Mouse (Mus musculus): ENCODE results near the gene Spire2. TPM values are rescaled to one million over a fixed set of nuclear protein-coding genes. Genes with fewer than 3 reads are reported as not detected.

Spire2 gene
- polyA plus RNA-seq, 1 experiment from 2014 or later = 2.9 TPM

GRCm38 (mm10) chr8:123348237-123348843 lies 15.8 kb downstream of the Spire2 start:
- H3K4me2 ChIP-seq = no peak overlapping the region; the same call in 1 of the 2 replicates
- ATAC-seq (replicated peaks; ENCODE audit: insufficient number of reproducible peaks, low FRiP score, low TSS enrichment) = peak; percentile 59; the same call in 1 of the 2 replicates
- WGBS (ENCODE audit: insufficient replicate concordance) = 29% methylated on average over 9 of the region's 9 CpGs
- H3K4me3 ChIP-seq (ENCODE audit: low read depth, low read length) = no peak overlapping the region
- H3K4me1 ChIP-seq (ENCODE audit: control insufficient read depth, insufficient read depth, low read length) = peaks cover 27% of the 10 kb centered on the region
- H3K36me3 ChIP-seq (ENCODE audit: control insufficient read depth, insufficient read depth, low read length) = no peaks in the 10 kb centered on the region
- H3K27ac ChIP-seq (ENCODE audit: low read depth, low read length) = peak overlapping the region; percentile 62
- no peak overlapping the region for H3K9ac ChIP-seq (ENCODE audit: low read depth, low read length)
- H3K27me3 ChIP-seq (ENCODE audit: control insufficient read depth, insufficient read depth, low read length) = no peaks in the 10 kb centered on the region
- H3K9me3 ChIP-seq (replicated peaks; ENCODE audit: control insufficient read depth, low read length) = no peaks in the 10 kb centered on the region

GRCm38 (mm10) chr8:123349073-123349472 lies 16.6 kb downstream of the Spire2 start:
- Histone ChIP-seq H3K27ac (ENCODE audit: low read depth, low read length) (peak overlapping the region; percentile 62; the same call in 1 of the 2 replicates), H3K4me1 (ENCODE audit: control insufficient read depth, insufficient read depth, low read length) (peaks cover 22% of the 10 kb centered on the region), H3K4me2 (no peak overlapping the region), H3K9ac (ENCODE audit: low read depth, low read length) (no peak overlapping the region), H3K4me3 (ENCODE audit: low read depth, low read length) (no peak overlapping the region), H3K9me3 (replicated peaks; ENCODE audit: control insufficient read depth, low read length) (no peaks in the 10 kb centered on the region), H3K27me3 (ENCODE audit: control insufficient read depth, insufficient read depth, low read length) (peaks cover 2% of the 10 kb centered on the region; the same call in 1 of the 2 replicates), H3K36me3 (ENCODE audit: control insufficient read depth, insufficient read depth, low read length) (no peaks in the 10 kb centered on the region)
- ATAC-seq (replicated peaks; ENCODE audit: insufficient number of reproducible peaks, low FRiP score, low TSS enrichment) = no peak
- WGBS (ENCODE audit: insufficient replicate concordance) = 73% methylated on average over 4 of the region's 4 CpGs

DNA sequence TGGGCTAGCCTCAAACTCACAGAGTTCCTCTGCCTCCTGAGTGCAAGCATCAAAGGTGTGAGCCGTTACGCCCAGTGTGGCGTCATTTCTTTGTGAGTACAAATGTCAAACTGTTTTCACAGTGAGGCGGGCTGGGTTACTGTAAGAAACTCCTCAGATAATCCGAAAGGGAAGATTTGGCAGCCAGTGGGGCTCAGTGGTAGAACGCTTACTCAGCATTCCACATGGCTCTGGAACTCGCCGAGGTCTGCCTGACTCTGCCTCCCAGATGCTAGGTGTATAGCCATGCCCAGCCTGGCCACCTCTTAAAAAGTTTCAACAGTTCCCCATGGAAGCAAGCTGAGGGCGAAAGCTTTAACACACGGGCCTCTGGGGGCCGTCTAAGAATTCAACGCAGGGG lies 19.6 kb downstream of the Spire2 start:
- Histone ChIP-seq H3K27me3 (ENCODE audit: control insufficient read depth, insufficient read depth, low read length) (peaks cover 8% of the 10 kb centered on the region; the same call in 1 of the 2 replicates), H3K36me3 (ENCODE audit: control insufficient read depth, insufficient read depth, low read length) (no peaks in the 10 kb centered on the region), H3K4me1 (ENCODE audit: control insufficient read depth, insufficient read depth, low read length) (peaks cover 23% of the 10 kb centered on the region), H3K4me3 (ENCODE audit: low read depth, low read length) (no peak overlapping the region), H3K4me2 (no peak overlapping the region), H3K27ac (ENCODE audit: low read depth, low read length) (no peak overlapping the region), H3K9ac (ENCODE audit: low read depth, low read length) (no peak overlapping the region), H3K9me3 (replicated peaks; ENCODE audit: control insufficient read depth, low read length) (no peaks in the 10 kb centered on the region)
- 78% methylated on average over 12 of the region's 12 CpGs for WGBS (ENCODE audit: insufficient replicate concordance)
- ATAC-seq (replicated peaks; ENCODE audit: insufficient number of reproducible peaks, low FRiP score, low TSS enrichment) = no peak

GRCm38 (mm10) chr8:123352786-123353185 lies 20.3 kb downstream of the Spire2 start:
- H3K9me3 ChIP-seq (replicated peaks; ENCODE audit: control insufficient read depth, low read length) = no peaks in the 10 kb centered on the region
- no peak overlapping the region for H3K27ac ChIP-seq (ENCODE audit: low read depth, low read length)
- H3K4me3 ChIP-seq (ENCODE audit: low read depth, low read length) = no peak overlapping the region
- no peak for ATAC-seq (replicated peaks; ENCODE audit: insufficient number of reproducible peaks, low FRiP score, low TSS enrichment)
- no peak overlapping the region for H3K9ac ChIP-seq (ENCODE audit: low read depth, low read length)
- H3K4me2 ChIP-seq = no peak overlapping the region
- H3K36me3 ChIP-seq (ENCODE audit: control insufficient read depth, insufficient read depth, low read length) = no peaks in the 10 kb centered on the region
- 50% methylated on average over 13 of the region's 13 CpGs for WGBS (ENCODE audit: insufficient replicate concordance)
- peaks cover 20% of the 10 kb centered on the region for H3K4me1 ChIP-seq (ENCODE audit: control insufficient read depth, insufficient read depth, low read length)
- peaks cover 8% of the 10 kb centered on the region; the same call in 1 of the 2 replicates for H3K27me3 ChIP-seq (ENCODE audit: control insufficient read depth, insufficient read depth, low read length)

GRCm38 (mm10) chr8:123353216-123353615 lies 20.7 kb downstream of the Spire2 start:
- Histone ChIP-seq H3K4me3 (ENCODE audit: low read depth, low read length) (no peak overlapping the region), H3K4me1 (ENCODE audit: control insufficient read depth, insufficient read depth, low read length) (peaks cover 18% of the 10 kb centered on the region), H3K9me3 (replicated peaks; ENCODE audit: control insufficient read depth, low read length) (no peaks in the 10 kb centered on the region), H3K27me3 (ENCODE audit: control insufficient read depth, insufficient read depth, low read length) (peaks cover 8% of the 10 kb centered on the region; the same call in 1 of the 2 replicates), H3K36me3 (ENCODE audit: control insufficient read depth, insufficient read depth, low read length) (no peaks in the 10 kb centered on the region), H3K27ac (ENCODE audit: low read depth, low read length) (no peak overlapping the region), H3K9ac (ENCODE audit: low read depth, low read length) (no peak overlapping the region), H3K4me2 (no peak overlapping the region)
- no peak for ATAC-seq (replicated peaks; ENCODE audit: insufficient number of reproducible peaks, low FRiP score, low TSS enrichment)
- WGBS (ENCODE audit: insufficient replicate concordance) = 56% methylated on average over 11 of the region's 11 CpGs

DNA sequence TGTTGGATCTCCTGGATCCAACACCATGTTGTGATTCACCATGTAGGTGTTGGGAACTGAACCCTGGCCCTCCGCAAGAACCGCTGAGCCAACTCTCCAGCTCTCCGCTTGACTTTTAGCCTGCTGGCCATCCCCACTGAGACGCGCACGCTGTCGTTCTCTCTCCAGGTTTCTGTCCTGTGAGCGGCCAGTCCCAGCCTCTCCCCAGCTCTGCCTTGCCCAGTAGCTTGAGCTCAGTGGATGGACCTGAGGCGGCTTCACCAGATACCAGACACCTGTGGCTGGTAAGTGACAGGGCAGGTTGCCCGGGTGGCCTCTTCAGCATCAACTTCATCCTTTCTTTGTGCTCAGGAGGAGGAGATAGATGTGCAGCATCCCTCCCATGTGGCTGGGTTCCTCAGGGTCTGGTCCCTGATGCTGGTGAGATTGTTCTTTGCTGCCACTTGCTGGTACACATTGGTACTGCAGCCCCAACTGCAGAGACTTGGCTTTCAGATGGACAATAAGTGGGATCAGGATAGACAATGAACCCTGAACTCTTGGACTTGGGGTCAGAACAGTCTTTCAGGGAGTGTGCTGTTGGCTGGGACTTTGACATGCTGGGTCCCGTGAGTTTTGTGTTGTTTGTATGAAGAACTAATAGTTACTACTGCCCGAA lies 28.7 kb downstream of the Spire2 start:
- Histone ChIP-seq H3K4me3 (ENCODE audit: low read depth, low read length) (no peak overlapping the region), H3K36me3 (ENCODE audit: control insufficient read depth, insufficient read depth, low read length) (no peaks in the 10 kb centered on the region), H3K4me2 (no peak overlapping the region), H3K9ac (ENCODE audit: low read depth, low read length) (no peak overlapping the region), H3K4me1 (ENCODE audit: control insufficient read depth, insufficient read depth, low read length) (no peaks in the 10 kb centered on the region), H3K27me3 (ENCODE audit: control insufficient read depth, insufficient read depth, low read length) (no peaks in the 10 kb centered on the region), H3K27ac (ENCODE audit: low read depth, low read length) (no peak overlapping the region), H3K9me3 (replicated peaks; ENCODE audit: control insufficient read depth, low read length) (no peaks in the 10 kb centered on the region)
- ATAC-seq (replicated peaks; ENCODE audit: insufficient number of reproducible peaks, low FRiP score, low TSS enrichment) = no peak
- 42% methylated on average over 12 of the region's 12 CpGs for WGBS (ENCODE audit: insufficient replicate concordance)

DNA sequence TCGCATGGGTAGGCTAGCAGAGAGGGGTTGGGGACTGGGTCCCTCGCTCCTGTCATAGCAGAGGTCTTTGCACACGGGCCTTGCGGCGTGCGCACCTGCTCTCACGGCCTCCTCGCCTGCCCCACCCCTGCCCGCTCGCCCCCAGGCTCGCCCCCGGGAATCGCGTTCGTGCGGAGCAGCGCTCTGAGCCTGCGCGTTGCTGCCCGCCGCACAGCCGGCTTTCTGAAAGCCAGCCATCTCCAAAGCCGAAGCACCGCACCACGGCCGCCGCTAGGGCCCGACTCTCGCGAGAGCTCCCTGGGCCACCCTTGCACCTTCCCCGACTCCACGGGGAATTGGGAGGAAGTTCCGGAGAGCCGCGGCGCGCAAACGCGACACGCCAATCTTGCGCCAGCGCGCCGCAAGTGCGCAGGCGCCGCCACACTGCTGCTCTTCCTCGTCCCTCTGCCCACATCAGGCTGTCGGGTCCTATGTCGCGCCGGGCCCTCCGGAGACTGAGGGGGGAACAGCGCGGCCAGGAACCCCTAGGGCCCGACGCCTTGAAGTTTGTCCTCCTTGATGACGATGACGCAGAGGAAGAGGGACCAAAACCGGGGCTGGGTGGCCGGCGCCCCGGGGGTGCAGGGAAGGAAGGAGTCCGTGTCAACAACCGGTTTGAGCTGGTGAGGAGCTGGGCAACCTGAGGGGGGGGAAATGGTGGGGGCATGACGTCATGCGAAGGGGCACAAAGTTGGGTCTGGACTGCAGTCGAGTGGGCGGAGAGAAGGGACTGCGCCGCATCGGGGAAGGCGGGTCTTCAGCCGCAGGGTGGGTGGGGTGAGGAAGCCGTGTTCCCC lies 41.1 kb downstream of the Spire2 start, which contains the start of gene Tcf25:
Tcf25 (plus strand) TSS at position 351 of the 836 bp plus-strand sequence.
- Histone ChIP-seq H3K27ac (ENCODE audit: low read depth, low read length) (peak within 1 kb of the TSS; percentile 95), H3K9ac (ENCODE audit: low read depth, low read length) (peak within 1 kb of the TSS; percentile 78), H3K27me3 (ENCODE audit: control insufficient read depth, insufficient read depth, low read length) (no peaks in the 10 kb centered on the region), H3K36me3 (ENCODE audit: control insufficient read depth, insufficient read depth, low read length) (peaks cover 3% of the 10 kb centered on the region; the same call in 1 of the 2 replicates), H3K9me3 (replicated peaks; ENCODE audit: control insufficient read depth, low read length) (no peaks in the 10 kb centered on the region), H3K4me3 (ENCODE audit: low read depth, low read length) (peak within 1 kb of the TSS; percentile 64), H3K4me1 (ENCODE audit: control insufficient read depth, insufficient read depth, low read length) (peaks cover 15% of the 10 kb centered on the region), H3K4me2 (peak within 1 kb of the TSS; percentile 90)
- WGBS (ENCODE audit: insufficient replicate concordance) = under 1% methylated on average over 75 of the region's 75 CpGs
- ATAC-seq (replicated peaks; ENCODE audit: insufficient number of reproducible peaks, low FRiP score, low TSS enrichment) = peak; percentile 86

DNA sequence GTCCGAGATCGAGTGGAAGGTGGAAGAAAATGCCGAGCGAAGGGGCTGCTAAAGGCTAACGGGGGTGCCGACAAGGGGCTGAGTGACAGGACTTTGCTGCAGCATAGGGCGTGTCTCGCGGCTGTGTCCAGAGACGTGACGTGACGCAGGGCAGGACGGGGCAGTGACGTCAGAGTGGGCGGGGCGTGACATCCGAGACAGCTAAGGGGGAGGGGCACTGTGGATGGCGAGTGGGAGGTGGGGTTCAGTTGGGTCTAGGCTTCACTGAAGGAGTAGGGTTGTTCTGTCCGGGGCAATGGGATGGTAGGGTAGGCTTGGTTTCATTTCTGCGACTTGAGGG lies 41.7 kb downstream of the Spire2 start:
- no peaks in the 10 kb centered on the region for H3K27me3 ChIP-seq (ENCODE audit: control insufficient read depth, insufficient read depth, low read length)
- ATAC-seq (replicated peaks; ENCODE audit: insufficient number of reproducible peaks, low FRiP score, low TSS enrichment) = peak; percentile 85
- H3K36me3 ChIP-seq (ENCODE audit: control insufficient read depth, insufficient read depth, low read length) = peaks cover 3% of the 10 kb centered on the region; the same call in 1 of the 2 replicates
- H3K9ac ChIP-seq (ENCODE audit: low read depth, low read length) = peak overlapping the region; percentile 78
- peaks cover 15% of the 10 kb centered on the region for H3K4me1 ChIP-seq (ENCODE audit: control insufficient read depth, insufficient read depth, low read length)
- peak overlapping the region; percentile 64 for H3K4me3 ChIP-seq (ENCODE audit: low read depth, low read length)
- peak overlapping the region; percentile 90 for H3K4me2 ChIP-seq
- no peaks in the 10 kb centered on the region for H3K9me3 ChIP-seq (replicated peaks; ENCODE audit: control insufficient read depth, low read length)
- WGBS (ENCODE audit: insufficient replicate concordance) = under 1% methylated on average over 19 of the region's 20 CpGs
- peak overlapping the region; percentile 95 for H3K27ac ChIP-seq (ENCODE audit: low read depth, low read length)

Measured in heart, embryonic 11.5 days (tissue).